Mouse (Mus musculus) MEL (cell line): ENCODE data around the gene Map3k10.

Source experiments
- MAX ChIP-seq: IDR thresholded peaks from 2 replicates; pipeline ENCODE4 v1.6.1; 2011; ENCODE audit warnings: low read length, improper control_type of control experiment
- USF1 ChIP-seq: IDR thresholded peaks from 2 replicates; pipeline ENCODE4 v1.6.1; 2014; ENCODE audit warnings: low read depth, mild to moderate bottlenecking, inconsistent platforms, low read length, improper control_type of control experiment, moderate library complexity

DNA sequence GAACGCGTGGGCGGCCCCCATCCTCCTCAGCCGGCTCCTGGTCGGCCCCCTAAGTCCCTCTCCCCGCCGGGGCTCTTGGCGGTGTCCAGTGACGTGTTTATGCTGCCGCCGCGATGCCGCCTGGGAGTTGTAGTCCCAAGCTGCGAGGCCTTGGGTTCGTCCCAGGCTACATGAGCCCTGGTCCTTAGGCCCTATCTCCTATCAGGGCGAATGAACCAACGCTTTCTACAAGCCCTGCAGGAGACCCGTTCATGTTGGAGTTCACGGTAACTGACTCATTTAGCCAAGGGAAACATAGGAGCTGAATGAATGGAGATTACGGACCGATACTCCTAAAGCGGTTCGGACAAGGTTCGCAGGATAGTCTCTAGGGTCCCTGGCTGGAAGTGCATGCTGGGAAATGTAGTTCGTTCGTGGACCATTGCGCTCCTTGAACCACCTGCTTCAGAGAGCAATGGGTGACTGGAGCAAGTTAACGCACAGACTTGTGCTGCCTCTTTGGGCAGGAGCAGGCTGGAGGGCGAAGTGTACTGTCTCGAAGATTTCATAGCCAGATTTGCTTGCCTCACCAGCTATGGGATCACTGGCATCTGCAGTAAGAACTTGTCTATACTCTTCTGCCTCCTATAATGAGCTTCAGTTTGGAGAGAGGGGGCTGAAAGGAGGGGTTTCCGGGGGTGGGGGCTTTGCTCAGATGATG is at the start of gene Map3k10:
- 0 out of 2 replicates have a peak, but pooled peaks have one; percentile 26 for TF ChIP-seq USF1
- TF ChIP-seq MAX = peak; percentile 80
